Mouse (Mus musculus) frontal cortex, adult (tissue): ENCODE results near the gene Twnk.

Experiments
- ATAC-seq: cut with Nextera tagmentation; 2 replicates; pipeline ENCODE4 v1.9.2; 2017; ENCODE audit warnings: mild to moderate bottlenecking, moderate library complexity, mixed read lengths; ENCODE audit not compliant: low TSS enrichment

Twnk gene

DNA sequence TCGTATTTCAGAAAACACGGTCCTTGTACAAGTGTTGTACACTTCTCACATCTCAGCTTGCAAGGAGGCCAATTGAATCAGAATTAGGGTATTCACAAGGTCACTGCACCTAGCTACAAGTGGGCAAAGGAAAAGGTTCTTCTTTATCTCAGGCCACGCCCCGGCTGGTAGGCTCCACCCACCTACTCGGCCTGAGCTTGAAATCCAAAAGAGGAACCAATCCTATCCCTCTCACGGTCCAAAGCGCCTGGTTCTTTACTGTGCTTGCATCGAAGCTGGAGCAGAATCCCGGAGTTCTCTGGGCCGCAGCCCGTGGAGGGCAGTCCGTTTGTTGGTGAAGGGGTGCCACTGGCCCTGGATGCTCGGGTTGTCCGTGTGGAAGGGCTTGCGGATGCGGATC lies at the start of gene Twnk:
Gene Twnk (plus strand): TSS at position 220 of the 400 bp plus-strand sequence.
- ATAC-seq = no peak

GRCm38 (mm10) chr19:44959633-44960032 lies 45.8 kb upstream of the Twnk start:
- no peak for ATAC-seq

GRCm38 (mm10) chr19:44965978-44966377 lies 39.5 kb upstream of the Twnk start:
- ATAC-seq = no peak

GRCm38 (mm10) chr19:44968329-44968728 lies 37.1 kb upstream of the Twnk start:
- no peak for ATAC-seq

GRCm38 (mm10) chr19:44976636-44977035 lies 28.8 kb upstream of the Twnk start:
- no peak for ATAC-seq

GRCm38 (mm10) chr19:44977148-44977547 lies 28.3 kb upstream of the Twnk start:
- no peak for ATAC-seq

DNA sequence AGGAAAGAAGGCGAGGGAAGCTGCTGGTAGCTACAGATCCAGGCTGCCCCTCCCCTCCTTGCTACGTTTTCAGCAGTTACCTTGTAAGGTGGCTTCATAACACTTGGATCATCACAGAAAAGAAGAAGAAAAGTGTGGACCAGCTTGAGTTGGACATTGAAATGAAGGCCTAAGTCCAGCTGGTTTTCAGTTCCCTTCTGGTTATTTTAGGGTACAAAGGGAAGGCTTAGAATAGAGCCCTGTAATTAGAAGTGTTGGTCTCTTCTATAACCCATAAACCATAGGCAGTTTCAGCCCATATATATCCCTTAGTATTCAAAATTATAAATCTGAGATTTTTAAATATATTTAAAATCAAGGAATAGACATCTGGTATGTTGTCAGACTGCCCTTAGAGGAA lies 24.7 kb upstream of the Twnk start:
- ATAC-seq = no peak

DNA sequence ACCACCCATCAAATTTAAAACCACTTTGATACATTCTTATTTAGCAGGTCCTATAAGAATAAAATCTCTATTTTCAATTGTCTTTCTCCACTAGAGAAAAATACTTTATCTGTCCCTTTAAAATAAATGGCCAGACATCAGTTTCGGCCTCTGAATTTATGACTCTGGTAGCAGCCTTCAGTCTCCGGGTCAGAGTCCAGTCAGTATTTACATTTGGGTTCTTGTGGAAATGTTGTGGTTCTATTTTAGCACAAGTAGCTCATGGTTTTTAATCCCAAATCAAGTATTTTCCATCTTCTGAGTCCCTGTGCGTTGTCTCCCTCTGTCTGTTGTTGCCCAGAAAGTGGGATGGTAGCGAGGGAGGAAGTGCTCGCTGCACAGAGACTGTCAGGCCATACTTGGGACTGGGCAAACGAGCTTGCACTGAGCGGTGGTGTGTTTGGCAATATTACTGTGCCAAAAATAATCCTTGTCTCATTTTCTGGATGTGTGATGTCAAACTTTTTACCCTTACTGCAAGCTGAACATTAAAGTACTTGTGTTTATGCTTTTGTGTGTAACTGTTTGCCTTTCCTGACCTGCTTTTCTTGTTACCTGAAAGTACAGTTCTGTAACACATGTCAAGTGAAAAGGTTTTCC lies 22.9 kb upstream of the Twnk start:
- no peak for ATAC-seq

GRCm38 (mm10) chr19:44983366-44983765 lies 22.1 kb upstream of the Twnk start:
- ATAC-seq = no peak

DNA sequence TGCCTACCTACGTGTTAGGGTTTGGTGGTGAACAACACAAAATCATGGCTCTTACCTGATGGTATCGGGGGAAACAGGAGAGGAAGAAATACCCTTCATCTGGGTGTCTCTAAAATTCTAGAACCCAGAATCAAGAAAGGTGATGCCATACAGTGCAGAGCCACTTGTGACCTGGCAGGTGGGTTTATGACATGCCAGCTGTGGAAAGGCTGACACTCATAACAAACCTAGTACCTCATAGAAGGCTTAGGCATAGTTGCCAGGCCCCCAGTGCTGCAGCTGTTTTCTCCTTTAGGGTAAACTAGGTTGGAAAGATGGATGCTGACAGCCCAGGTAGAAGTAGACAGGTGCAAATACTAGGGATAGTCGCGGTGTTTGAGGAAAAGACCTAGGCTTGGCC lies 21.0 kb upstream of the Twnk start:
- ATAC-seq = no peak

DNA sequence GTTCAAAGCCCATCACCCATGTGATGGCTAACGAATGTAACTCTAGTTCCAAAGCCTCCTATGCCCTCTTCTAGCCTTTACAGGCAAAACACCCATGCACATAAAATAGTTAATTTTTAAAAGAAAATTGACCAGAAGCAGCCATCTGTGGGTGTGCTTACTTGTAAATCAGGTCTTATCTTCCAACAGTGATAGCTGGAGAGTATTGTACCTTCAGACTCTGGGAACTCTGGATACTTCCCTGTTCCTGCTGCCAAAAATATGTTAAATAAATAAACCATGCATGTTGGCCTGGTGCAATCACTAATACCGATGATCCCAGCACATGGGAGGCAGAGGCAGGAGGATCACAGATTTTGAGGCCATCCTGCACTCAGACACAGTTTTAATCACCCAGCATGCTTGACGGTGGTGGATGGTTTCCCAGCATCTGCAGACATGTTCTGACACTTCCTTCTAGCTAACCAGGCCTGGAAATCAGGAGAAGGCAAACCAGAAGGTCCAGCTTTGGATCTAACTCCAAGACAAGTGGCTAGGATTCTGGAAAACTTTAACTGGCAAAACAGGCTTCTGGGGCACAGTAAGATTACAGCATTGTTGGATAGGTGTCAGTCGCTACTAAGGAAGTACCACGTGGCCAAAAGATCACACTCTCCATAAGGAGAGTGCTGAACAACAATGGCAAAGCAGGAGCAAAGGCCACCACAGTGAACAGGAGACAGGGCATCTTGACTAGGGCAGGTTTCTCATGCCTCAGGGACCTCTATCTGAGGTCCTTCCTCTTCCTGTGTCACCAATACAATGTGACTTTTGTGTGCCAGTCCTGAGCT lies 20.1 kb upstream of the Twnk start:
- ATAC-seq = no peak

GRCm38 (mm10) chr19:44987004-44987403 lies 18.5 kb upstream of the Twnk start:
- no peak for ATAC-seq

DNA sequence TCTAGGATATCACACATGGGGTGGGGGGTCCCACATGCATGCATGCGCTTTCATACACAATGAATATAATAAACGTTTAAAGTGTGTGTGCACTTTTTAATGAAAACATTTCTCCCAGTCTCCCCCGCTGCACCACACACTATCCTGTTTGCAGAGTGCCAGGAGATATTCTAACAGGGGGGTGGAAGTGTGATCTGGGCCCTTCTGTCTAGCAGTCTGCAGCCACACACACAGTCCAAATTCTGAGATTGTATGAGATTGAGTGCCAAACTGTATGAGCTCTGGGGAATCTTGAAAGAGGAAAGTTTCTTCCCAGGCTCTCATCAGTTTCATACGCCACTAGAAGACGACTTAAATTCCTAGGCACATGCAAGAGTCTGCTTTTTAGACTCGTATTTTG lies 17.6 kb upstream of the Twnk start:
- ATAC-seq = peak; percentile 90

DNA sequence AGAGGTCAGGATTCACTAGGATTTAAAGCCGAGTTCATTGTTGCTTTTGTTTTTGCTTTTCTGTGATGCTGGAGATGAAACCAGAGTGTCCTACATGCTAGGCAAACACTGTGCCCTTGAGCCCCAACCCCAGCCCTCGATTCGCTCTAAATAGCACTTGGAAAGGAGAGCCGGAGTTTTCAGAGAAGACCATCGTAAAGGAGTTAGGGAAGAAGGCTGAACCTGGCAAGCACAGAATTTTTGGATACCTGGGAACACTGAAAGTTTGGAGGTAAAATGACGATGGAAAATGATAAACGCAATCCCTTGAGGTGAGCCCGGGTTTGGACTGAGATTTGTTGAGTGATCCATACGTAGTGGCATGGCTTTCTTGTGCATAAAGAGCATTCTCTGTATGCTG lies 17.1 kb upstream of the Twnk start:
- no peak for ATAC-seq

GRCm38 (mm10) chr19:44988831-44989566 lies 16.5 kb upstream of the Twnk start, which contains the start of gene Sema4g:
Gene Sema4g (plus strand): TSS chr19:44989101.
- ATAC-seq = no peak

DNA sequence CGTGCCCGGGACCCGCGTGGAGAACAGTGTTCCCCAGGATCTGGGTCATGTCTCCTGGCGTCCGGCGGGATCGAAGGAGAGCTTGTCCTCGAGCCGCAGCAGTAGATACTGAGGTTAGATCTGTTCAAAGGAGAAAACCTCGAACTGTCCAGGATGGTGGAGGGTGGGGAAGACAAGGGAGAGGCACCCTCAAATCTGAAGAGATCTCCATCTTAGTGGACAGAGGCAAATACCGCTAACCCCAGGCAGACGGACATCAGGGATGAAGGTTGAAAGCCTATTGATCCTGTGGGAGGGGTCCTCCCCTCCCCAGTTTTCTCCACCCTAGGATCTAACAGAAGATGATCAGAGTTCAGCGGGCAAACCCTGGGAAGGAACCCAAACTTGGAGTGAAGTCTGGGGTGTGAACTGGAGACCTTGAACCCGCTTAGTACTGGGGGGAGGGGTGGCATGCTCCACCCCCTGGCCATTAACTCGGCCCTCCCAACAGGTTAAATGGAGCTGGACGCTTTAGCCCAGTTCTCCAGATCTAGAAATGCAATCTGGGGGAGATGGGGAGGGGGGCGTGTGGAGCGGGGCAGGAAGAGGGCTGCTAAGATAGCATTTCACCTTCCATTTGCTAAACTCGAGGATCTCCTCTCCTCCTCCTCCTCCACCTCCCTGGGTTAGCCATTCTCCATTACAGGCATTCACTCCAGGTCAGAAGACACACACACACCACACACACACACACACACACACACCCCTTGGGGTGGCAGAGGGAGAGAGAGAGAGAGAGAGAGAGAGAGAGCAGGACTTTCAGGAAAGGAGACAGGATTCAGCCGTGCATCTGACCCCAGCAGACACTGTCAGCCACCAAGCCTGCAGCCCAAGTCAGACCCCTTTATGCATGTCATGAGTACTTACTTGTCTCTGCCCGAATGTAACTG lies 15.6 kb upstream of the Twnk start:
- ATAC-seq = no peak

DNA sequence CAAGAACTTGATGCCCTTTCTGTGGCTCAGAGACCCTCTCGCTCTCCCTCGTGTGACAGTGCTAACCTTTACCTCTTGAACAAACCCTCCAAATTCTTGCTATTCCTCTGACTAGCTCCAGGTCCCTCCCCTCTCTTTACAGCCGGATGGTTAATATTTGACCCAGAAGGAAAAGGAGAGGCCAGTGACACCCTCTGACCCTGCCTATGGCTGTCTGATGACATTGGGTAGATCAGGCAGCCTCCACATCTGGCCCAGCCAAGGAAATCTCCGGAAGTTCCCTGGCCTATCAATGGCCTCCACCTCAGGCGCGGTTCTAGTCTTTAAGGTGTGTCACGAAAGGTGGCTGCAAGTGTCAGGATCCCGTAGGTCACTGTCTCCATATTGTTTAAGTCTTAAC lies 14.4 kb upstream of the Twnk start:
- no peak for ATAC-seq

DNA sequence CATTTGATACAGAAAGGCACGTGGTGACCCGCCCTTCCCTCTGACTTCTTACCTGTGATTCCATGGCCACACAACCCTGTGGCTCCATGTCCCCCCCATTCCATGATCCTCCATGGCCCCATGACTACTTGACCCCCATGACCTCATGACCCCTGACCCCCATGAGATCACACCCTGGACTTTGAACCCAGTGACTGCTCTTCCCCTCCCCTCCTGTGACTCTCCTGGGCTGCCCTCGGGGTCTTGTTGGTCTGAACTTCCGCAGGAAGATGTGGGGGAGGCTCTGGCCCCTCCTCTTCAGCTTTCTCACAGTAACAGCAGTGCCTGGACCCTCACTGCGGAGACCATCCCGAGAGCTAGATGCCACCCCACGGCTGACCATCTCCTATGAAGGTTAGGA lies 13.2 kb upstream of the Twnk start:
- ATAC-seq = no peak

DNA sequence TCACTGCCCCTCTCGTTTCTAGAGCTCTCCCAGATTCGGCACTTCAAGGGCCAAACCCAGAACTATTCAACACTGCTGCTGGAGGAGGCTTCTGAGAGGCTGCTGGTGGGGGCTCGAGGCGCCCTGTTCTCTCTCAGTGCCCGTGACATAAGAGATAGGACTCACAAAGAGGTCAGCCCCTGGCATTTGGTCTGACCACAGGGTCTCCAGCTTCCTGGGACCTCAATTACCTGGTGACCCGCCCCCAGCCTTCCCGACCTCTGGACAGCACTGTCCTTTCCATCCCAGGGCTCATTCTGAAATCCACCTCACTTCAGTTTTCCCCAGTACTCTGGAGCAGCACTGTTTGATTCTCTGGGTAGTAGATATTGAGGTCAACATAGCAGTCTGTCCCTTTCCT lies 12.8 kb upstream of the Twnk start:
- ATAC-seq = no peak

- no peak for ATAC-seq
Observed at GRCm38 (mm10) chr19:44997786-44998185, 7.7 kb upstream of the Twnk start.

- ATAC-seq = no peak
Observed at GRCm38 (mm10) chr19:44999647-45000046, 5.8 kb upstream of the Twnk start.

- no peak for ATAC-seq
Observed at GRCm38 (mm10) chr19:45002301-45002700, 3.2 kb upstream of the Twnk start.
